Mouse (Mus musculus) embryonic facial prominence, embryonic 15.5 days (tissue): ENCODE data around the gene Vcp. TPM values are rescaled to one million over a fixed set of nuclear protein-coding genes. Genes with fewer than 3 reads are reported as not detected.

Experiments
- ATAC-seq: fragments of 200-750 bp; cut with Nextera tagmentation; 2 replicates; pipeline ENCODE4 v1.8.0; 2017; ENCODE audit warnings: low read depth, moderate TSS enrichment; ENCODE audit not compliant: insufficient number of reproducible peaks, low FRiP score, low TSS enrichment
- H3K27ac ChIP-seq: fragments of 300-500 bp; sonication (generic); replicated peaks from 2 replicates; pipeline ENCODE4 v1.5.1; 2015; ENCODE audit warnings: mild to moderate bottlenecking, inconsistent platforms
- H3K27me3 ChIP-seq: fragments of 300-500 bp; sonication (generic); 2 replicates; pipeline ENCODE4 v1.6.1; 2015; ENCODE audit warnings: inconsistent platforms
- H3K36me3 ChIP-seq: fragments of 300-500 bp; sonication (generic); 2 replicates; pipeline ENCODE4 v1.6.1; 2015; ENCODE audit warnings: mild to moderate bottlenecking, inconsistent platforms
- H3K4me1 ChIP-seq: fragments of 300-500 bp; sonication (generic); 2 replicates; pipeline ENCODE4 v1.6.1; 2015; ENCODE audit warnings: inconsistent platforms
- H3K4me2 ChIP-seq: fragments of 300-500 bp; sonication (generic); replicated peaks from 2 replicates; pipeline ENCODE4 v1.6.1; 2015; ENCODE audit warnings: mild to moderate bottlenecking, inconsistent platforms
- H3K4me3 ChIP-seq: fragments of 300-500 bp; sonication (generic); replicated peaks from 2 replicates; pipeline ENCODE4 v1.5.1; 2015; ENCODE audit warnings: mild to moderate bottlenecking, inconsistent platforms
- H3K9ac ChIP-seq: fragments of 300-500 bp; sonication (generic); 2 replicates; pipeline ENCODE4 v1.6.1; 2015; ENCODE audit warnings: inconsistent platforms
- H3K9me3 ChIP-seq: fragments of 300-500 bp; sonication (generic); replicated peaks from 2 replicates; pipeline ENCODE4 v1.6.1; 2016; ENCODE audit warnings: inconsistent platforms
- WGBS: fragments of 180-500 bp; shearing (Covaris S2); methylation state at CpG from one replicate; pipeline ENCODE4 v1.1.7; 2015; 5-methylcytosine and 5-hydroxymethylcytosine counted together
- polyA plus RNA-seq: library from polyadenylated mRNA; unstranded; fragments of >200 nt; fragmentation: Nextera tagmentation; extraction: Ambion mirVana; gene quantifications from 2 replicates; pipeline ENCODE4 v1.2.1, GENCODE M21; 2015

Gene Vcp
- polyA plus RNA-seq, 1 experiment from 2014 or later: 494 TPM

- Histone ChIP-seq H3K4me1 (no peaks in the 10 kb centered on the region), H3K27ac (no peak overlapping the region), H3K9ac (no peak overlapping the region), H3K9me3 (no peaks in the 10 kb centered on the region), H3K36me3 (no peaks in the 10 kb centered on the region), H3K4me2 (no peak overlapping the region), H3K27me3 (no peaks in the 10 kb centered on the region; the same call in 1 of the 2 replicates), H3K4me3 (no peak overlapping the region)
- 88% methylated on average over 9 of the region's 9 CpGs for WGBS
- no peak for ATAC-seq
Observed at GRCm38 (mm10) chr4:42944185-42944584, 56.1 kb downstream of the Vcp start.

GRCm38 (mm10) chr4:42943341-42943740 lies 57.0 kb downstream of the Vcp start:
- H3K27me3 ChIP-seq: no peaks in the 10 kb centered on the region; the same call in 1 of the 2 replicates
- no peaks in the 10 kb centered on the region for H3K36me3 ChIP-seq
- H3K4me2 ChIP-seq: no peak overlapping the region
- no peak overlapping the region for H3K9ac ChIP-seq
- ATAC-seq: no peak
- 68% methylated on average over 5 of the region's 5 CpGs for WGBS
- no peaks in the 10 kb centered on the region for H3K4me1 ChIP-seq
- H3K27ac ChIP-seq: no peak overlapping the region
- H3K9me3 ChIP-seq: no peaks in the 10 kb centered on the region
- H3K4me3 ChIP-seq: no peak overlapping the region

GRCm38 (mm10) chr4:42941396-42941795 lies 58.9 kb downstream of the Vcp start:
- Histone ChIP-seq H3K9me3 (no peaks in the 10 kb centered on the region), H3K36me3 (no peaks in the 10 kb centered on the region), H3K27me3 (peaks cover 10% of the 10 kb centered on the region; the same call in 1 of the 2 replicates), H3K27ac (no peak overlapping the region), H3K4me1 (no peaks in the 10 kb centered on the region), H3K9ac (no peak overlapping the region), H3K4me3 (no peak overlapping the region), H3K4me2 (no peak overlapping the region)
- 74% methylated on average over 7 of the region's 7 CpGs for WGBS
- ATAC-seq: no peak

GRCm38 (mm10) chr4:42933630-42934029 lies 66.7 kb downstream of the Vcp start:
- Histone ChIP-seq H3K4me1 (peaks cover 6% of the 10 kb centered on the region), H3K4me2 (peak overlapping the region; percentile 47), H3K9me3 (no peaks in the 10 kb centered on the region), H3K9ac (no peak overlapping the region), H3K4me3 (peak overlapping the region; percentile 17; the same call in 1 of the 2 replicates), H3K27me3 (peaks cover 13% of the 10 kb centered on the region; the same call in 1 of the 2 replicates), H3K27ac (0 out of 2 replicates have a peak overlapping the region, but pooled peaks have one; percentile 22), H3K36me3 (no peaks in the 10 kb centered on the region)
- ATAC-seq: no peak; the same call in 1 of the 2 replicates
- 6% methylated on average over 22 of the region's 22 CpGs for WGBS

- no peak overlapping the region for H3K4me3 ChIP-seq
- no peak for ATAC-seq
- H3K27ac ChIP-seq: no peak overlapping the region
- H3K9me3 ChIP-seq: no peaks in the 10 kb centered on the region
- peaks cover 6% of the 10 kb centered on the region; the same call in 1 of the 2 replicates for H3K27me3 ChIP-seq
- WGBS: 73% methylated on average over 8 of the region's 8 CpGs
- no peaks in the 10 kb centered on the region for H3K36me3 ChIP-seq
- H3K4me2 ChIP-seq: no peak overlapping the region
- H3K4me1 ChIP-seq: peaks cover 6% of the 10 kb centered on the region
- H3K9ac ChIP-seq: no peak overlapping the region
Observed at GRCm38 (mm10) chr4:42932229-42932969, 67.9 kb downstream of the Vcp start.

Other genes starting within 250 kb of the Vcp start
- not detected in 2 replicates for gene Ccl19, start 243.9 kb downstream of the Vcp start, polyA plus RNA-seq
- gene Ccl21a, start 226.5 kb downstream of the Vcp start, polyA plus RNA-seq: 98.7 and 109 TPM in 2 replicates
- not detected in 2 replicates for gene Fam205a1, start 146.6 kb downstream of the Vcp start, polyA plus RNA-seq
- 0.08 and 0.11 TPM in 2 replicates for gene Gm12394, start 143.7 kb downstream of the Vcp start, polyA plus RNA-seq
- 0.36 and 0.46 TPM in 2 replicates for gene Fam205c, start 126.3 kb downstream of the Vcp start, polyA plus RNA-seq
- 2.0 and 2.8 TPM in 2 replicates for gene Phf24, start 83.8 kb downstream of the Vcp start, polyA plus RNA-seq
- gene Dnajb5, start 50.7 kb downstream of the Vcp start, polyA plus RNA-seq: 10.4 and 11.6 TPM in 2 replicates
- 0.24 and 1.6 TPM in 2 replicates for gene 1700022I11Rik, start 30.9 kb downstream of the Vcp start, polyA plus RNA-seq
- gene Fancg, start 10.0 kb upstream of the Vcp start, polyA plus RNA-seq: 19.8 and 22.3 TPM in 2 replicates
- 23.4 and 23.9 TPM in 2 replicates for gene Pigo, start 25.3 kb upstream of the Vcp start, polyA plus RNA-seq
- gene Stoml2, start 31.2 kb upstream of the Vcp start, polyA plus RNA-seq: 294 and 307 TPM in 2 replicates
- gene Fam214b, start 45.7 kb upstream of the Vcp start, polyA plus RNA-seq: 16.9 and 17.2 TPM in 2 replicates
- gene Unc13b, start 58.4 kb upstream of the Vcp start, polyA plus RNA-seq: 4.9 and 6.3 TPM in 2 replicates